Mouse (Mus musculus): ENCODE measurements around the gene Leap2. TPM values are rescaled to one million over a fixed set of nuclear protein-coding genes. Genes with fewer than 3 reads are reported as not detected.

The Leap2 gene
- polyA plus RNA-seq, 1 experiment from 2014 or later: 0.32 TPM

DNA sequence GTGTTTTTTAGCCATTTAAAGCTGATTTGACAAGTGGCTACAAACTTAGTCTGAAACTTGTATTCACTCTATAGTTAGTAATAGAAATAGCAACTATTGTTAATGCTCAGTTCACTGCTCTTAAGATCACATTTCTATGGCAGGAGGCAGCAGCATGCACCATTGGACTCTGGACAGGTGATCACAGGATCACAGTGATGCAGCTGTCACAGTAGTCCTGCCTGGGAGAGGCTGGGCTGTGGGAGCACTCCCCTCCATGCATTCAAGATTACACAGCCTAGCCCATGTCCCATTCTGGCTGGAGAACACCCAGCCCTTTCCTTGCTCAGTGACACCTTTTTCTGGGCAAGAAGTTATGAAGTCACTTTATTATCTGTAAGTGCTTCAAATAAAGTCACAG, 4.9 kb downstream of the Leap2 start:
- no peak for ATAC-seq (replicated peaks; ENCODE audit: low FRiP score)
- H3K36me3 ChIP-seq: peaks cover 81% of the 10 kb centered on the region

DNA sequence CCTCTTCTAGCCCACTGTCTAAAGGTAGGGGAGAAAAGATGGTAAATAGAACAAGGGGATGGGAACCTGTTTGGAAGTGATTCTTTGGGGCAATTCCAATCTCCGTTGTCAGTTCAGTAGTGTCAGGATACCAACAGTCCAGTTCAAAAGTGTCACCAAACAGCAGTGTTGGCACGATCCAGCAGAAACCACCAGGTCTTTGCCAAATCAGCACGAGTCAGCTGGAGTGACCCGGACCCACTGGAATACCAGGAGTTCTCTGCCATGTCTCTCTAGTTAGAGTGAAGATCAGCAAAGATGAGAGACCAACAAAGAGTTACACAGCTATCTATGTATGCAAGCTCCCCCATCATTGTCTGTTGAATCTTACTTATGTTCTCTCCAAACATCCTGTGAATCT, 9.1 kb downstream of the Leap2 start:
- Histone ChIP-seq H3K9me3 (replicated peaks) (no peaks in the 10 kb centered on the region), H3K36me3 (peaks cover 95% of the 10 kb centered on the region), H3K4me3 (replicated peaks) (no peak overlapping the region), H3K4me2 (no peak overlapping the region), H3K4me1 (no peaks in the 10 kb centered on the region), H3K27me3 (no peaks in the 10 kb centered on the region), H3K27ac (no peak overlapping the region), H3K9ac (no peak overlapping the region)
- no peak for ATAC-seq (replicated peaks; ENCODE audit: low FRiP score)
- 92% methylated on average over 4 of the region's 4 CpGs for WGBS

More for the DNA sequence above, 4.9 kb downstream of the Leap2 start:
- Histone ChIP-seq H3K27ac (no peak overlapping the region), H3K9ac (no peak overlapping the region), H3K9me3 (replicated peaks) (no peaks in the 10 kb centered on the region), H3K4me2 (no peak overlapping the region), H3K4me1 (no peaks in the 10 kb centered on the region), H3K4me3 (replicated peaks) (no peak overlapping the region), H3K27me3 (no peaks in the 10 kb centered on the region)

DNA sequence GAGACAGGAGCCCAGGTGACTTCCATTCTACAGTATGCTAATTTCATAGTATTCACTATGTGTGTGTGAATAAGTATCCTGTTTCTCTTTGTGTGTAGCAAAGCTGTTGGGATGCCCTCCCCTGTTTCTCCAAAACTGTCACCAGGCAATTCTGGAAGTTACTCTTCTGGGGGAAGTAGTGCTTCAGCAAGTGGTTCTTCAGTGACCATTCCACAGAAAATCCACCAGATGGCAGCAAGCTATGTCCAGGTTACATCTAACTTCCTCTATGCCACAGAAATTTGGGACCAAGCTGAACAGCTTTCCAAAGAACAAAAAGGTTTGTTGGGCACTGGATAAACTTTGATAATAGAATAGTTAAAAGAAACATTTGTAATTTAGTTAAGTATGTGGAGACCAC, 11.2 kb downstream of the Leap2 start:
- no peak overlapping the region for H3K9ac ChIP-seq
- ATAC-seq (replicated peaks; ENCODE audit: low FRiP score): no peak
- no peak overlapping the region for H3K4me3 ChIP-seq (replicated peaks)
- no peaks in the 10 kb centered on the region for H3K9me3 ChIP-seq (replicated peaks)
- H3K27me3 ChIP-seq: no peaks in the 10 kb centered on the region
- H3K36me3 ChIP-seq: peaks cover 93% of the 10 kb centered on the region
- no peak overlapping the region for H3K27ac ChIP-seq
- H3K4me2 ChIP-seq: no peak overlapping the region
- H3K4me1 ChIP-seq: no peaks in the 10 kb centered on the region

DNA sequence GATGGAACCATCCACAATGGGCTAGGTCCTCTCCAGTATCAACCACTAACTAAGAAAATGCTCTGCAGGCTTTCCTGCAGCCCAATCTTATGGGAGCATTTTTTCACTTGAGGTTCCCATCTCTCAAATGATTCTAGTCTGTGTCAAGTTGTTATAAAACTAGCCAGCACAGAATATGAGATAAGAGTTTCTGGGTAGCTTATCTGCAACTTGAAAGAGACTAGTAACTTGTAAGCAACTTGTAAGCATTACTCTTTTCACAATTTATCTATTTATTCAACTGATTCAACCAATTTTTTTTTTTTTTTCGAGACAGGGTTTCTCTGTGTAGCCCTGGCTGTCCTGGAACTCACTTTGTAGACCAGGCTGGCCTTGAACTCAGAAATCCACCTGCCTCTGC, 19.3 kb downstream of the Leap2 start:
- Histone ChIP-seq H3K4me3 (replicated peaks) (no peak overlapping the region), H3K36me3 (peaks cover 91% of the 10 kb centered on the region), H3K9ac (no peak overlapping the region), H3K4me2 (no peak overlapping the region), H3K27ac (no peak overlapping the region), H3K4me1 (no peaks in the 10 kb centered on the region), H3K27me3 (no peaks in the 10 kb centered on the region), H3K9me3 (replicated peaks) (no peaks in the 10 kb centered on the region)
- ATAC-seq (replicated peaks; ENCODE audit: low FRiP score): no peak
- 89% methylated on average over 1 of the region's 1 CpGs for WGBS

DNA sequence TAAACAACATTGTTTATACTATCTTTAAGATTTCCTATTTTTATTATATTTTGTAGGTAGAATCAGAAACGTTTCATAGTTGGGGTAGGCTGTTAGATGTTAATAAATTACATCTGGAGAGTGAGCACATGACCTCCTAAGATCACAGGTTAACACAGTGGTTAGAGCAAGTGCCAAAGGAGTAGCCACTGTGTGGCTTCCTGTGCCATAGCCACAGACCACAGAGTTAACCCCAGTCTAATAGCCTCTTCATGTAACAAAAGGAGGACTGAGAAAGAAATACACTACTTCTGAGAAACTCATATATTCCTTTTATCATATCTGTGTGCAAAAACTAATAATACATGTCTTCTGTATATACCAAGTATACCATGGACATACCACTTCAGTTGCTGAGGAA, 29.1 kb downstream of the Leap2 start:
- Histone ChIP-seq H3K4me2 (no peak overlapping the region), H3K27me3 (no peaks in the 10 kb centered on the region), H3K4me1 (no peaks in the 10 kb centered on the region), H3K9ac (no peak overlapping the region), H3K36me3 (peaks cover 70% of the 10 kb centered on the region), H3K4me3 (replicated peaks) (no peak overlapping the region), H3K27ac (no peak overlapping the region), H3K9me3 (replicated peaks) (no peaks in the 10 kb centered on the region)
- ATAC-seq (replicated peaks; ENCODE audit: low FRiP score): no peak
- WGBS: 84% methylated on average over 1 of the region's 1 CpGs

DNA sequence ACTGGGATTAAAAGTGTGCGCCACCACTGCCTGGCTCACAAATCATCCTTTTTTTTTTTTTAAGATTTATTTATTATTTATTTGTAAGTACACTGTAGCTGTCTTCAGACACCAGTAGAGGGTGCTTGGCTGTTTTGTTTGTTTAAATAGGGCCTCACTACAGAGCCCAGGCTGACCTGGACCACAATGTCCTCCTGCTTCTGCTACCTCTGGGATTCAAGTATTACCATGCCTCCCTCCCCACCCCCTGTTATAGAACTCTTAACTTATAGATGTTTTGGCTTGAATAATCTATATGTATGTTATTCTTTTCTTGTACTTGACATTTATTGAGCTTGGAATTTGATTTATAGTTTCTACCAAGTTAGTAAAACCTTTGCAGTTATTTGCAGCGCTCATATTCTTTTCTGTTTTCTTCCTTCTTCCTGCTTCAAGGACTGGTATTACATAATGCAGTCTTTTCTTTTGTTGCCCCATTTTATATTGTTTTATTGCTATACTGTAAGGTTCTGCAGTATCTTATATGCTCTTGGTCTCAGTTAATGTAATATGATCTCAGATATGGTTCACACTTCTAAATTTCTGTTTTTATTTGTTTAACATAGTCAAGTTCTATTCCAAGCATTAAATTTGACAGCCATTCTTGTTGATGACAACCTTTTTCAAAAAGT, 39.1 kb downstream of the Leap2 start:
- no peaks in the 10 kb centered on the region for H3K4me1 ChIP-seq
- H3K4me3 ChIP-seq (replicated peaks): no peak overlapping the region
- no peak overlapping the region for H3K27ac ChIP-seq
- no peak for ATAC-seq (replicated peaks; ENCODE audit: low FRiP score)
- H3K27me3 ChIP-seq: no peaks in the 10 kb centered on the region
- no peaks in the 10 kb centered on the region for H3K9me3 ChIP-seq (replicated peaks)
- no peak overlapping the region for H3K9ac ChIP-seq
- H3K36me3 ChIP-seq: peaks cover 55% of the 10 kb centered on the region
- H3K4me2 ChIP-seq: no peak overlapping the region
- WGBS: 88% methylated on average over 2 of the region's 2 CpGs

DNA sequence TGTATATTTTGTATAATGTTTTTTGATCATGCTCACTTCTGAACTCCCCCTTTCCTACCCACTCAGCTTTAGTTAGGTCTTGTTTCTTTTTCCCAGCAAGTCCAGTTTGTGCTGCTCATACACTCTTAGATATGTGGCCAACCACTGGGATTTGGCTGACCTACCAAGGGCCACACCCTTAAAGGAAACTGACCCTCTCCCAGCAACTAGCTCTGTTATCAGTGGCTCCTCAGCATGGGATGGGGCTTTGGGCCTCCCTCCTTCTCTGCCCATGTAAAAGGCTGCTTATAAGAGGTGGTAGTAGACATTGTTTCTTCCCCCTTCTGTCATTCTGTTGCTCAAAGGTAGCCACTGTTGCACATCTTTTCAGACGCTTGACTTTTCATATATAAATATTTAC, 44.1 kb downstream of the Leap2 start:
- Histone ChIP-seq H3K9me3 (replicated peaks) (no peaks in the 10 kb centered on the region), H3K4me1 (no peaks in the 10 kb centered on the region), H3K4me2 (no peak overlapping the region), H3K4me3 (replicated peaks) (no peak overlapping the region), H3K27ac (no peak overlapping the region), H3K9ac (no peak overlapping the region), H3K36me3 (peaks cover 61% of the 10 kb centered on the region), H3K27me3 (no peaks in the 10 kb centered on the region)
- no peak for ATAC-seq (replicated peaks; ENCODE audit: low FRiP score)
- WGBS: 92% methylated on average over 1 of the region's 1 CpGs

Small RNA genes lying within 50 kb of the gene (microRNA-seq; reads per million reads assigned to microRNA genes)
- gene Mir6920: not detected

Other genes starting within 250 kb of the Leap2 start
- gene Hspa4, start 122.7 kb downstream of the Leap2 start, polyA plus RNA-seq (2015; fragmentation: Nextera tagmentation; extraction: Ambion mirVana): 91.0 and 94.6 TPM in 2 replicates
- gene Zcchc10, start 98.5 kb downstream of the Leap2 start, polyA plus RNA-seq (2015; fragmentation: Nextera tagmentation; extraction: Ambion mirVana): 22.8 and 24.3 TPM in 2 replicates
- gene Aff4, start 72.3 kb downstream of the Leap2 start, polyA plus RNA-seq (2015; fragmentation: Nextera tagmentation; extraction: Ambion mirVana): 32.1 and 38.0 TPM in 2 replicates
- 629 and 653 TPM in 2 replicates for gene Uqcrq, start 7.7 kb upstream of the Leap2 start, polyA plus RNA-seq (2015; fragmentation: Nextera tagmentation; extraction: Ambion mirVana)
- 2.2 and 2.3 TPM in 2 replicates for gene Gdf9, start 7.9 kb upstream of the Leap2 start, polyA plus RNA-seq (2015; fragmentation: Nextera tagmentation; extraction: Ambion mirVana)
- gene Gm10447, start 33.9 kb upstream of the Leap2 start, polyA plus RNA-seq (2015; fragmentation: Nextera tagmentation; extraction: Ambion mirVana): not detected in 2 replicates
- 1.7 and 2.3 TPM in 2 replicates for gene Shroom1, start 34.0 kb upstream of the Leap2 start, polyA plus RNA-seq (2015; fragmentation: Nextera tagmentation; extraction: Ambion mirVana)
- not detected in 2 replicates for gene Gm9837, start 47.3 kb upstream of the Leap2 start, polyA plus RNA-seq (2015; fragmentation: Nextera tagmentation; extraction: Ambion mirVana)
- not detected in 2 replicates for gene Gm9945, start 57.0 kb upstream of the Leap2 start, polyA plus RNA-seq (2015; fragmentation: Nextera tagmentation; extraction: Ambion mirVana)
- gene Sowaha, start 57.1 kb upstream of the Leap2 start, polyA plus RNA-seq (2015; fragmentation: Nextera tagmentation; extraction: Ambion mirVana): 0.23 and 0.32 TPM in 2 replicates
- 21.9 and 25.6 TPM in 2 replicates for gene Sept8, start 96.1 kb upstream of the Leap2 start, polyA plus RNA-seq (2015; fragmentation: Nextera tagmentation; extraction: Ambion mirVana)
- 65.6 and 68.6 TPM in 2 replicates for gene Kif3a, start 144.2 kb upstream of the Leap2 start, polyA plus RNA-seq (2015; fragmentation: Nextera tagmentation; extraction: Ambion mirVana)
- gene Il4, start 195.5 kb upstream of the Leap2 start, polyA plus RNA-seq (2015; fragmentation: Nextera tagmentation; extraction: Ambion mirVana): 1.2 and 1.3 TPM in 2 replicates
- gene Il13, start 211.5 kb upstream of the Leap2 start, polyA plus RNA-seq (2015; fragmentation: Nextera tagmentation; extraction: Ambion mirVana): not detected in 2 replicates

Measured in kidney, embryonic 15.5 days (tissue).